Mouse (Mus musculus) hindbrain, embryonic 11.5 days (tissue): ENCODE results near the gene Cav2. TPM values are rescaled to one million over a fixed set of nuclear protein-coding genes. Genes with fewer than 3 reads are reported as not detected.

Source experiments
- ATAC-seq: fragments of 200-750 bp; cut with Nextera tagmentation; 2 replicates; pipeline ENCODE4 v1.8.0; 2017; ENCODE audit warnings: mild to moderate bottlenecking, moderate TSS enrichment, moderate library complexity; ENCODE audit not compliant: low FRiP score
- DNase-seq: peaks from one replicate; pipeline ENCODE4 v3.0.0-alpha.2; 2015; ENCODE audit warnings: low spot score
- H3K27ac ChIP-seq: fragments of 300-500 bp; sonication (generic); 2 replicates; pipeline ENCODE4 v1.5.1; 2014; ENCODE audit warnings: mild to moderate bottlenecking, low read depth, low read length
- H3K27me3 ChIP-seq: fragments of 300-500 bp; sonication (generic); 2 replicates; pipeline ENCODE4 v1.6.1; 2014; ENCODE audit warnings: mild to moderate bottlenecking, low read length, moderate library complexity, mixed read lengths; ENCODE audit not compliant: control insufficient read depth, insufficient read depth
- H3K36me3 ChIP-seq: fragments of 300-500 bp; sonication (generic); 2 replicates; pipeline ENCODE4 v1.6.1; 2014; ENCODE audit warnings: mild to moderate bottlenecking, low read length, moderate library complexity, mixed read lengths; ENCODE audit not compliant: control insufficient read depth, insufficient read depth
- H3K4me1 ChIP-seq: fragments of 300-500 bp; sonication (generic); replicated peaks from 2 replicates; pipeline ENCODE4 v1.6.1; 2014; ENCODE audit warnings: low read length, mixed read lengths; ENCODE audit not compliant: control insufficient read depth, insufficient read depth
- H3K4me2 ChIP-seq: fragments of 300-500 bp; sonication (generic); replicated peaks from 2 replicates; pipeline ENCODE4 v1.6.1; 2014; ENCODE audit warnings: mild to moderate bottlenecking, low read depth, low read length
- H3K4me3 ChIP-seq: fragments of 300-500 bp; sonication (generic); 2 replicates; pipeline ENCODE4 v1.5.1; 2014; ENCODE audit warnings: low read depth, low read length
- H3K9ac ChIP-seq: fragments of 300-500 bp; sonication (generic); 2 replicates; pipeline ENCODE4 v1.6.1; 2014; ENCODE audit warnings: low read depth, low read length
- H3K9me3 ChIP-seq: fragments of 300-500 bp; sonication (generic); 2 replicates; pipeline ENCODE4 v1.6.1; 2016; ENCODE audit warnings: low read length; ENCODE audit not compliant: control insufficient read depth
- WGBS: fragments of 180-500 bp; shearing (Covaris S2); extraction: QIAGEN DNeasy Blood & Tissue Kit; methylation state at CpG from one replicate; pipeline ENCODE4 v1.1.7; 2014; 5-methylcytosine and 5-hydroxymethylcytosine counted together
- polyA plus RNA-seq: library from polyadenylated mRNA; unstranded; fragments of >200 nt; fragmentation: Nextera tagmentation; extraction: Ambion mirVana; gene quantifications from 2 replicates; pipeline ENCODE4 v1.2.1, GENCODE M21; 2014

Cav2 gene
- polyA plus RNA-seq, 1 experiment from 2014 or later, result 8.4 TPM

DNA sequence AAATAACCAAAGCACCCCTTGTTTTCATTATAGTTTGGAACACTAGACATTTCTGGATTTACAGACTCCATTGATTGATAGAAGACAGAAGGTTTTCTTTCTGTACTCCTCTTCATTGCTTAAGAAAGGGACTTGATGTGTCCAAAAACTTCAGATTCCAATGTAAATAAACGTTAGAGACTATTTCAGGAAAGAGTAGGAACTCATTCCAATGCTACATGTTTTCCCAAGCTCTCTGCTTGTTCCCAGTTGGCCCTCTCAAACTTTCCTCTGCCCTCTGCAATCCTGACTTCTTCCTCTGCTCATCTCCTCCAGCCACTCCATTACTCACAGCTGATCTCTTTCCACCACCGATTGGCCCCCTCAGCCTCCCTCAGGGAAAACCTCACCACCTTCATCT, 18.2 kb upstream of the Cav2 start:
- H3K36me3 ChIP-seq, result no peaks in the 10 kb centered on the region
- ATAC-seq, result no peak
- no peak overlapping the region for H3K4me2 ChIP-seq
- H3K4me3 ChIP-seq, result no peak overlapping the region
- no peaks in the 10 kb centered on the region for H3K27me3 ChIP-seq
- H3K27ac ChIP-seq, result no peak overlapping the region
- H3K4me1 ChIP-seq, result no peaks in the 10 kb centered on the region
- WGBS, result 69% methylated on average over 2 of the region's 2 CpGs
- H3K9me3 ChIP-seq, result no peaks in the 10 kb centered on the region
- DNase-seq, result no peak
- H3K9ac ChIP-seq, result no peak overlapping the region

DNA sequence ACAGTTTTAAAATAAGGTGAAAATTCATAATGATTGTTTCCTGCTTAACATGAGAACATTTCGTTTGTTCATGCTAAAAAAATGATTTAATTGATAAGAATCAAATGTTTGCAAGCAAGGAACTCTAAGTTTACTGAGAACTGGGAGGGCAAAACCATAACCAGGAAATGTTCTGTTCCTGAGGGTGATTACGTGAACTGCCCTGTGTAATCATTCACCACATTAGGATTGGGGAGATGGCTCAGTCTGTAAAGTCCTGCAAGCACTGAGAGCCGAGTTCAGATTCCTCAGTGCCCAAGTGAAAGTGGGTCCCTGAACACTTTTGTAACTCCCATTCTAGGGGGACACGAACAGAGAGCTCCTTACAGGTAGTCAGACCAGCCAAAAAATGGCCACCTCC, 15.9 kb upstream of the Cav2 start:
- no peaks in the 10 kb centered on the region for H3K9me3 ChIP-seq
- no peak overlapping the region for H3K9ac ChIP-seq
- WGBS, result 74% methylated on average over 4 of the region's 4 CpGs
- H3K36me3 ChIP-seq, result no peaks in the 10 kb centered on the region
- H3K4me2 ChIP-seq, result no peak overlapping the region
- ATAC-seq, result no peak
- no peak overlapping the region for H3K4me3 ChIP-seq
- H3K27ac ChIP-seq, result no peak overlapping the region
- no peaks in the 10 kb centered on the region for H3K27me3 ChIP-seq
- DNase-seq, result no peak
- H3K4me1 ChIP-seq, result no peaks in the 10 kb centered on the region

- DNase-seq (no peak), ATAC-seq (no peak)
- Histone ChIP-seq H3K36me3 (no peaks in the 10 kb centered on the region), H3K9me3 (no peaks in the 10 kb centered on the region), H3K4me2 (no peak overlapping the region), H3K27me3 (no peaks in the 10 kb centered on the region), H3K9ac (no peak overlapping the region), H3K27ac (no peak overlapping the region), H3K4me3 (no peak overlapping the region), H3K4me1 (no peaks in the 10 kb centered on the region)
- 81% methylated on average over 3 of the region's 3 CpGs for WGBS
Observed at GRCm38 (mm10) chr6:17266466-17266865, 14.5 kb upstream of the Cav2 start.

GRCm38 (mm10) chr6:17278366-17278765, 2.6 kb upstream of the Cav2 start:
- H3K9ac ChIP-seq, result no peak overlapping the region
- DNase-seq, result no peak
- no peak overlapping the region for H3K4me3 ChIP-seq
- no peak overlapping the region for H3K4me2 ChIP-seq
- ATAC-seq, result no peak
- WGBS, result 80% methylated on average over 3 of the region's 3 CpGs
- H3K27me3 ChIP-seq, result no peaks in the 10 kb centered on the region
- no peaks in the 10 kb centered on the region for H3K9me3 ChIP-seq
- no peaks in the 10 kb centered on the region for H3K4me1 ChIP-seq
- no peaks in the 10 kb centered on the region for H3K36me3 ChIP-seq
- no peak overlapping the region for H3K27ac ChIP-seq

DNA sequence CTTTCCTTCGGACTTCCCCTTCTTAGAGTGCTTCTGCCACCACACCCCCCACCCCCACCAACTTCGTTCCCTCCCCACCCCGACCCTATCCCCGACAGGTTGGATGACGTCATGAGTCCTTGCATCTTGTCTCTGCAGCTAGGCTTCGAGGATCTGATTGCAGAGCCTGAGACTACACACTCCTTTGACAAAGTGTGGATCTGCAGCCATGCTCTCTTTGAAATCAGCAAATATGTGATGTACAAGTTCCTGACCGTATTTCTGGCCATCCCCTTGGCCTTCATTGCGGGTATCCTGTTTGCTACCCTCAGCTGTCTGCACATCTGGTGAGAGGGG, 740 bp downstream of the Cav2 start:
- H3K9me3 ChIP-seq, result no peaks in the 10 kb centered on the region

GRCm38 (mm10) chr6:17282159-17282558, 1.2 kb downstream of the Cav2 start:
- Histone ChIP-seq H3K4me1 (no peaks in the 10 kb centered on the region), H3K9ac (no peak overlapping the region), H3K27ac (no peak overlapping the region), H3K27me3 (no peaks in the 10 kb centered on the region), H3K36me3 (no peaks in the 10 kb centered on the region), H3K9me3 (no peaks in the 10 kb centered on the region), H3K4me3 (no peak overlapping the region), H3K4me2 (no peak overlapping the region)
- WGBS, result 41% methylated on average over 5 of the region's 5 CpGs
- no peak for ATAC-seq
- DNase-seq, result peak; percentile 2

More for the DNA sequence above, 740 bp downstream of the Cav2 start:
- ATAC-seq (peak; percentile 43), DNase-seq (no peak)
- no peaks in the 10 kb centered on the region for H3K36me3 ChIP-seq
- no peak overlapping the region; the same call in 1 of the 2 replicates for H3K4me3 ChIP-seq
- 37% methylated on average over 8 of the region's 8 CpGs for WGBS
- H3K4me1 ChIP-seq, result no peaks in the 10 kb centered on the region
- H3K4me2 ChIP-seq, result peak overlapping the region; percentile 93
- H3K27ac ChIP-seq, result no peak overlapping the region
- no peaks in the 10 kb centered on the region for H3K27me3 ChIP-seq
- no peak overlapping the region for H3K9ac ChIP-seq

- Histone ChIP-seq H3K9me3 (no peaks in the 10 kb centered on the region), H3K36me3 (no peaks in the 10 kb centered on the region), H3K27ac (no peak overlapping the region), H3K4me2 (no peak overlapping the region), H3K4me1 (no peaks in the 10 kb centered on the region), H3K9ac (no peak overlapping the region), H3K27me3 (no peaks in the 10 kb centered on the region), H3K4me3 (no peak overlapping the region)
- 82% methylated on average over 3 of the region's 3 CpGs for WGBS
- DNase-seq (no peak), ATAC-seq (no peak)
Observed at GRCm38 (mm10) chr6:17283834-17284233, 2.8 kb downstream of the Cav2 start.

GRCm38 (mm10) chr6:17286381-17286780, 5.4 kb downstream of the Cav2 start:
- DNase-seq (no peak), ATAC-seq (no peak)
- no peak overlapping the region for H3K4me2 ChIP-seq
- no peak overlapping the region for H3K4me3 ChIP-seq
- no peak overlapping the region for H3K9ac ChIP-seq
- H3K36me3 ChIP-seq, result no peaks in the 10 kb centered on the region
- H3K27ac ChIP-seq, result no peak overlapping the region
- WGBS, result 77% methylated on average over 4 of the region's 4 CpGs
- H3K9me3 ChIP-seq, result no peaks in the 10 kb centered on the region
- H3K4me1 ChIP-seq, result no peaks in the 10 kb centered on the region
- no peaks in the 10 kb centered on the region for H3K27me3 ChIP-seq

- ATAC-seq, result no peak
- no peak for DNase-seq
Observed at GRCm38 (mm10) chr6:17295116-17295515, 14.1 kb downstream of the Cav2 start.

More at GRCm38 (mm10) chr6:17295116-17295515, 14.1 kb downstream of the Cav2 start:
- no peak overlapping the region for H3K9ac ChIP-seq
- H3K4me1 ChIP-seq, result 0 out of 2 replicates have a peak, but pooled peaks cover 4% of the 10 kb centered on the region
- H3K36me3 ChIP-seq, result no peaks in the 10 kb centered on the region
- no peaks in the 10 kb centered on the region for H3K9me3 ChIP-seq
- H3K27ac ChIP-seq, result no peak overlapping the region
- no peak overlapping the region for H3K4me3 ChIP-seq
- H3K4me2 ChIP-seq, result no peak overlapping the region
- WGBS, result 74% methylated on average over 5 of the region's 5 CpGs
- no peaks in the 10 kb centered on the region for H3K27me3 ChIP-seq
